Mouse (Mus musculus) heart, embryonic 11.5 days (tissue): Measurements from ENCODE around the gene Chd6. TPM values are rescaled to one million over a fixed set of nuclear protein-coding genes. Genes with fewer than 3 reads are reported as not detected.

Source experiments
- ATAC-seq: fragments of 200-750 bp; cut with Nextera tagmentation; replicated peaks from 2 replicates; pipeline ENCODE4 v1.8.0; 2017; ENCODE audit warnings: moderate library complexity; ENCODE audit not compliant: insufficient number of reproducible peaks, low FRiP score, low TSS enrichment
- H3K27ac ChIP-seq: fragments of 300-500 bp; sonication (generic); 2 replicates; pipeline ENCODE4 v1.5.1; 2014; ENCODE audit warnings: mild to moderate bottlenecking, low read depth, low read length
- H3K27me3 ChIP-seq: fragments of 300-500 bp; sonication (generic); 2 replicates; pipeline ENCODE4 v1.6.1; 2014; ENCODE audit warnings: mild to moderate bottlenecking, low read length, mixed read lengths; ENCODE audit not compliant: control insufficient read depth, insufficient read depth
- H3K36me3 ChIP-seq: fragments of 300-500 bp; sonication (generic); 2 replicates; pipeline ENCODE4 v1.6.1; 2014; ENCODE audit warnings: mild to moderate bottlenecking, low read length, moderate library complexity, mixed read lengths; ENCODE audit not compliant: control insufficient read depth, insufficient read depth
- H3K4me1 ChIP-seq: fragments of 300-500 bp; sonication (generic); 2 replicates; pipeline ENCODE4 v1.6.1; 2014; ENCODE audit warnings: low read length; ENCODE audit not compliant: control insufficient read depth, insufficient read depth
- H3K4me2 ChIP-seq: fragments of 300-500 bp; sonication (generic); 2 replicates; pipeline ENCODE4 v1.6.1; 2014; ENCODE audit warnings: mild to moderate bottlenecking, moderate library complexity
- H3K4me3 ChIP-seq: fragments of 300-500 bp; sonication (generic); 2 replicates; pipeline ENCODE4 v1.5.1; 2014; ENCODE audit warnings: low read depth, low read length
- H3K9ac ChIP-seq: fragments of 300-500 bp; sonication (generic); 2 replicates; pipeline ENCODE4 v1.6.1; 2014; ENCODE audit warnings: mild to moderate bottlenecking, low read depth, low read length, moderate library complexity
- H3K9me3 ChIP-seq: fragments of 300-500 bp; sonication (generic); replicated peaks from 2 replicates; pipeline ENCODE4 v1.6.1; 2016; ENCODE audit warnings: low read length; ENCODE audit not compliant: control insufficient read depth
- WGBS: fragments of 180-500 bp; shearing (Covaris S2); extraction: QIAGEN DNeasy Blood & Tissue Kit; methylation state at CpG from one replicate; pipeline ENCODE4 v1.1.7; 2014; ENCODE audit not compliant: insufficient replicate concordance; 5-methylcytosine and 5-hydroxymethylcytosine counted together
- polyA plus RNA-seq: library from polyadenylated mRNA; unstranded; fragments of >200 nt; fragmentation: Nextera tagmentation; extraction: Ambion mirVana; gene quantifications from 2 replicates; pipeline ENCODE4 v1.2.1, GENCODE M21; 2014

Chd6 gene
- polyA plus RNA-seq, 1 experiment from 2014 or later = 25.0 TPM

DNA sequence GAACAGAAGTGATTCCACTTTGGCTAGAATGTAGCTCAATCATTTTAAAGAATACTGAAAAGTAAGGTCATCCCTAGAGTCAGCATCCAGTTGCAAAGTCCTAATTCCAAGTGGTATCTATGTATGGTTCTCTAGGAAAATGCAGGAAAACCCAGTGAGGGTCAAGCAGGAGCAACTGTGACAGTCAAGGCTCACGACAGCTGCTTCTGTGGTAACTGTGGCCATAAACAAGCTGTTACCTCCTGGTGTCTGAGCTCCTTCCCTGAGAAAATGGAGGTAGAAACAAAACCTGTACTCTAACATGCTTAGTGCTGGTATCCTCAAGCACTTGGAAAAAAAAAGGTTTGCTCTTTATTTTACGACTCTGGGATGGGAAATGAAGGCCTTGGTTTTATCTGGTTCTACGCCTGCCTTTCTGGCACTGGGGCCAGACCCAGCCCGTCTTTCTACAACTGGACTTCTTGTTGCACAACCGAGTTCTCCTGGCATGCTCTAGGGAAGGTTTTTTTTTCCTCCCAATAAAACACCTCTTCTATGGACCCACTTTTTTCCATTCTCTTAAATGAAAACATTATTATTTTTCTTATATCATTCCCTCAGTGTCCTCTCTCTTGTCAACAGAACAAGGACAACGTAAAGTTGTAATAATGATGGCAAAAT, 18.0 kb downstream of the Chd6 start:
- Histone ChIP-seq H3K4me1 (0 out of 2 replicates have a peak, but pooled peaks cover 5% of the 10 kb centered on the region), H3K9me3 (no peaks in the 10 kb centered on the region), H3K27me3 (no peaks in the 10 kb centered on the region), H3K9ac (no peak overlapping the region), H3K36me3 (no peaks in the 10 kb centered on the region), H3K4me3 (no peak overlapping the region), H3K27ac (no peak overlapping the region), H3K4me2 (no peak overlapping the region)
- ATAC-seq = no peak
- 83% methylated on average over 6 of the region's 6 CpGs for WGBS

DNA sequence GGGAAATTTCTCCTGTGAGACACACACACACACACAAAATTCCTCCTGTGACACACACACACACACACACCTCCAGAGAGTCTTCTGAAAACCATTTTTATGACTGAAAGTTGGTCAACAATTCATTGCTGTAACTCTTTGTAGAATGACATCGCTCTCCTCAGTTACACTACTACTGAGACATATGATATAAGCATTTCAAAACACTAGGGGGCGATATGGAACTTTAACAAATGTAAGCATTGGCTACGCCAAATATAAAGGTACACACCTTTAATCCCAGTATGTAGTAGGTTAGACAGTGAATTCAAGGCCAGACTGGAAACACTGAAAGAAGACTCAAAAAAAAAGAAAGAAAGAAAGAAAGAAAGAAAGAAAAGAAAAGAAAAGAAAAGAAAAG, 18.7 kb downstream of the Chd6 start:
- ATAC-seq = no peak
- Histone ChIP-seq H3K36me3 (no peaks in the 10 kb centered on the region), H3K27me3 (no peaks in the 10 kb centered on the region), H3K4me2 (no peak overlapping the region), H3K9ac (no peak overlapping the region), H3K27ac (no peak overlapping the region), H3K9me3 (no peaks in the 10 kb centered on the region), H3K4me1 (peaks cover 2% of the 10 kb centered on the region; the same call in 1 of the 2 replicates), H3K4me3 (no peak overlapping the region)
- 57% methylated on average over 3 of the region's 3 CpGs for WGBS

- WGBS = 76% methylated on average over 2 of the region's 2 CpGs
- ATAC-seq = no peak
- Histone ChIP-seq H3K4me1 (peaks cover 6% of the 10 kb centered on the region; the same call in 1 of the 2 replicates), H3K9me3 (no peaks in the 10 kb centered on the region), H3K27me3 (no peaks in the 10 kb centered on the region), H3K4me3 (no peak overlapping the region), H3K4me2 (no peak overlapping the region), H3K36me3 (no peaks in the 10 kb centered on the region), H3K27ac (no peak overlapping the region), H3K9ac (no peak overlapping the region)
Observed at GRCm38 (mm10) chr2:161078590-161078989, 30.3 kb downstream of the Chd6 start.

DNA sequence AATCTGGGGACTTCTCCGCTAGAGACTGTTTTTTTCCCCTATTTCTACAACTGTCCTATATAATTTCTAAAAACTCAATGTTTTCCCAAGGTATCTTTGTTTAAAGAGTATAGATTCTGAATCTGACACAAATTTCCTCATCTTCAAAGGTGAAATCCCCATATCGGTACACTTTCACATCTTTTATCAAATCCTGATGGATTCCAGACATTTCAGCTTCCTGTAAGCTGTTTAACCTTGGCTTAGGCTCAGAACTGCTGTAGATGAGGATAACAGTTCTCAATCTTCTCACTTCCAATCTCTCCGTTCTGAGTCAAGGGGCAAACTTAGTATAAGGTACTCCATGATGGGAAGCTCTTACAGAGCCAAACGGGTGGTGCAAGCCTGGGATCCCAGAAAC, 32.6 kb downstream of the Chd6 start:
- 48% methylated on average over 4 of the region's 4 CpGs for WGBS
- Histone ChIP-seq H3K4me1 (peaks cover 6% of the 10 kb centered on the region; the same call in 1 of the 2 replicates), H3K36me3 (no peaks in the 10 kb centered on the region), H3K9me3 (no peaks in the 10 kb centered on the region), H3K4me3 (no peak overlapping the region), H3K4me2 (no peak overlapping the region), H3K9ac (no peak overlapping the region), H3K27me3 (no peaks in the 10 kb centered on the region), H3K27ac (no peak overlapping the region)
- no peak for ATAC-seq

GRCm38 (mm10) chr2:161075553-161075952, 33.3 kb downstream of the Chd6 start:
- Histone ChIP-seq H3K9ac (no peak overlapping the region), H3K4me3 (no peak overlapping the region), H3K4me2 (no peak overlapping the region), H3K9me3 (no peaks in the 10 kb centered on the region), H3K4me1 (peaks cover 6% of the 10 kb centered on the region; the same call in 1 of the 2 replicates), H3K36me3 (no peaks in the 10 kb centered on the region), H3K27ac (no peak overlapping the region), H3K27me3 (no peaks in the 10 kb centered on the region)
- WGBS = 53% methylated on average over 5 of the region's 5 CpGs
- ATAC-seq = no peak

DNA sequence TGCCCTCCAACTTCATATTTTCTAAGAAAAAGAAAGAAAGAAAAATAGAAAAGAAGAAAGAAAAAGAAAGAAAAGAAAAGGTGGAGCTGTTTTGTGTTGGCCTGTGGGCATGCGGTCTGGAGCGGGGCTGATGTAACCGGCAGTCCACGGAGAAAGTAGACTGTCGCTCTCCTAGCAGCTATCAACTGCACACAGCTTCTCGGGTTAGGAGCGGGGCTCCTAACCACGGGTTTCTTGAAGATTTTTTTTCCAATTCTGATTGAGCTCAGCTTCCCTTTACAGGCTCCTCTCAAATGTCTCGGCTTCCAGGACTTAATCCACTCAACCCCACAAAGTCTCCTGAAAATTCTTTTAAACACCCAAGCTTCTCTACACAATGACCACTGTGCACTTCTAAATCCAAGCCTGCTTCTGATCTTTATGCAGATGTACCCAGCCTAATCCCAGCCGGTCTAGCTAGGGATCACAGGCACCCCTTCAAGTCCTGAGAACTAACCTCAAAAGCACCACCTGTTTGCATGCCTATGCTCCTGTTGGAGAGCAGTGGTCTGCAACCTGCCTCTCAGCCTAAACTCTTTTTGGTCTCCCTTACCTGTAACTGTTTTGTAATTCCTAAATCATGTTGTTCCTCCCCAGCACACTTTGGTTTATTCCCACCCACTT, 42.6 kb downstream of the Chd6 start:
- no peaks in the 10 kb centered on the region for H3K9me3 ChIP-seq
- no peak overlapping the region for H3K4me3 ChIP-seq
- peaks cover 22% of the 10 kb centered on the region for H3K4me1 ChIP-seq
- ATAC-seq = no peak; the same call in 1 of the 2 replicates
- no peak overlapping the region; the same call in 1 of the 2 replicates for H3K4me2 ChIP-seq
- 35% methylated on average over 10 of the region's 10 CpGs for WGBS
- no peak overlapping the region for H3K9ac ChIP-seq
- no peak overlapping the region for H3K27ac ChIP-seq
- no peaks in the 10 kb centered on the region; the same call in 1 of the 2 replicates for H3K36me3 ChIP-seq
- H3K27me3 ChIP-seq = no peaks in the 10 kb centered on the region

DNA sequence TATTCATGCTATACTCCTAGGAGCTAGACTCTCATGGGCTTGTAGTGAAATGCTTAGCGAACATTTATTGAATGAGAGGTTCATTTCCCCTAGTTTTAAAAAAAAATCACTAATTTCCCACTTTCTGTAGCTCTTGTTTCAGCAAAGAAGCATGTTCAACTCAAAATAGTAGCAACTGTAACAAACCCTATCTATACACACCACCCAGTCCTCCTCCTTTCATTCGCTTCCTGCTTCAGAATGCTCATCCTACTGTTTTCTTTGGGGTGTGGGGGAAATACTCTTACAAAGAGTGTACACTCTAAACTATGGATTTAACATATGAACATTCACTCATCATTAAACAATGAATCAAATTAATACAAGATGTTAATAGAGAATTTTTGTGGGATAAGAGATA, 43.3 kb downstream of the Chd6 start:
- Histone ChIP-seq H3K4me1 (peaks cover 22% of the 10 kb centered on the region), H3K9me3 (no peaks in the 10 kb centered on the region), H3K27me3 (no peaks in the 10 kb centered on the region), H3K9ac (no peak overlapping the region), H3K36me3 (no peaks in the 10 kb centered on the region; the same call in 1 of the 2 replicates), H3K4me3 (no peak overlapping the region), H3K4me2 (no peak overlapping the region), H3K27ac (no peak overlapping the region)
- no peak for ATAC-seq
- WGBS = 84% methylated on average over 2 of the region's 2 CpGs

GRCm38 (mm10) chr2:161064836-161065235, 44.0 kb downstream of the Chd6 start:
- 18% methylated on average over 1 of the region's 1 CpGs for WGBS
- Histone ChIP-seq H3K9me3 (no peaks in the 10 kb centered on the region), H3K36me3 (no peaks in the 10 kb centered on the region; the same call in 1 of the 2 replicates), H3K4me1 (peaks cover 22% of the 10 kb centered on the region), H3K27ac (no peak overlapping the region), H3K27me3 (no peaks in the 10 kb centered on the region), H3K9ac (no peak overlapping the region), H3K4me2 (no peak overlapping the region), H3K4me3 (no peak overlapping the region)
- ATAC-seq = no peak
